In genomic region chr1:185070062-185070852, GRCm38 (mm10) we compare ENCODE assay signal across 7 mouse cellular contexts.
DNase-seq lines count a peak whose midpoint lies in the region; TF ChIP-seq lines count a peak whose summit lies in the region.

No protein-coding gene starts in this region.

- no peak overlapping the region for H3K27ac ChIP-seq in kidney, adult 2 months (ENCODE audit: insufficient read depth, low read depth, low read length)

- TF ChIP-seq CTCF in kidney, adult 2 months (conservative IDR thresholded peaks at IDR 0.05; ENCODE audit: insufficient read depth, insufficient read length, low read depth, low read length), result no peak

- TF ChIP-seq POLR2A in kidney, adult 2 months (IDR thresholded peaks at IDR 0.05; ENCODE audit: low read depth, low read length), result no peak

- no peak overlapping the region for H3K4me3 ChIP-seq in kidney, adult 2 months (ENCODE audit: insufficient read depth, low read depth, low read length)

- peak; percentile 8 for DNase-seq in kidney, adult 2 months
- DNase-seq in kidney, adult 8-10 months, result no peak
- DNase-seq in 3T3-L1 (ENCODE audit: low read depth, low spot score), result peak; percentile 47
- peak; percentile 60 for DNase-seq in Muller cell, postnatal 12 days (ENCODE audit: inconsistent ontology term)
- peak; percentile 8 to 24 for DNase-seq in layer of hippocampus, postnatal 14 days (ENCODE audit: low spot score in 2 of 2)
- DNase-seq in testis, postnatal 10 days (ENCODE audit: low spot score), result no peak
- DNase-seq in gastrocnemius, postnatal 10 days, result no peak

- no peaks in the 10 kb centered on the region for H3K36me3 ChIP-seq in kidney, adult 2 months (ENCODE audit: control insufficient read depth, insufficient read depth, low read length)

- 45% methylated on average over 10 of the region's 10 CpGs for WGBS in kidney, adult 2 months

- no peaks in the 10 kb centered on the region; the same call in 1 of the 2 replicates for H3K27me3 ChIP-seq in kidney, adult 2 months (replicated peaks; ENCODE audit: control insufficient read depth, insufficient read depth, low read length)

- H3K4me1 ChIP-seq in kidney, adult 2 months (ENCODE audit: control insufficient read depth, insufficient read depth, low read length), result no peaks in the 10 kb centered on the region

Comparison
In these comparisons a context has a peak if more than half of its experiments do, and no peak if none do; other contexts are left out.
1. DNase-seq: peak in kidney, adult 2 months (single experiment), 3T3-L1 (single experiment), Muller cell, postnatal 12 days (single experiment) and layer of hippocampus, postnatal 14 days (2 of 2); none in kidney, adult 8-10 months (0 of 2), testis, postnatal 10 days (single experiment) and gastrocnemius, postnatal 10 days (single experiment).